Mouse (Mus musculus) neural tube, embryonic 12.5 days (tissue): ENCODE data around the gene Nr2f6. TPM values are rescaled to one million over a fixed set of nuclear protein-coding genes. Genes with fewer than 3 reads are reported as not detected.

Experiments used
- ATAC-seq: fragments of 200-750 bp; cut with Nextera tagmentation; 2 replicates; pipeline ENCODE4 v1.8.0; 2017; ENCODE audit warnings: low read depth, mild to moderate bottlenecking, moderate TSS enrichment, moderate library complexity; ENCODE audit not compliant: low FRiP score
- H3K27ac ChIP-seq: fragments of 300-500 bp; sonication (generic); 2 replicates; pipeline ENCODE4 v1.5.1; 2016
- H3K27me3 ChIP-seq: fragments of 300-500 bp; sonication (generic); replicated peaks from 2 replicates; pipeline ENCODE4 v1.6.1; 2016; ENCODE audit warnings: mild to moderate bottlenecking
- H3K36me3 ChIP-seq: fragments of 300-500 bp; sonication (generic); 2 replicates; pipeline ENCODE4 v1.6.1; 2016; ENCODE audit warnings: mild to moderate bottlenecking
- H3K4me1 ChIP-seq: fragments of 300-500 bp; sonication (generic); 2 replicates; pipeline ENCODE4 v1.6.1; 2016
- H3K4me2 ChIP-seq: fragments of 300-500 bp; sonication (generic); replicated peaks from 2 replicates; pipeline ENCODE4 v1.6.1; 2016; ENCODE audit warnings: mild to moderate bottlenecking
- H3K4me3 ChIP-seq: fragments of 300-500 bp; sonication (generic); 2 replicates; pipeline ENCODE4 v1.5.1; 2016
- H3K9ac ChIP-seq: fragments of 300-500 bp; sonication (generic); 2 replicates; pipeline ENCODE4 v1.6.1; 2016; ENCODE audit warnings: mild to moderate bottlenecking
- H3K9me3 ChIP-seq: fragments of 300-500 bp; sonication (generic); 2 replicates; pipeline ENCODE4 v1.6.1; 2016; ENCODE audit warnings: mild to moderate bottlenecking
- WGBS: fragments of 180-500 bp; shearing (Covaris S2); methylation state at CpG from one replicate; pipeline ENCODE4 v1.1.7; 2016; 5-methylcytosine and 5-hydroxymethylcytosine counted together
- polyA plus RNA-seq: library from polyadenylated mRNA; unstranded; fragments of >200 nt; fragmentation: Nextera tagmentation; extraction: Ambion mirVana; gene quantifications from 2 replicates; pipeline ENCODE4 v1.2.1, GENCODE M21; 2016

The Nr2f6 gene
- polyA plus RNA-seq, 1 experiment from 2014 or later = 61.5 TPM

DNA sequence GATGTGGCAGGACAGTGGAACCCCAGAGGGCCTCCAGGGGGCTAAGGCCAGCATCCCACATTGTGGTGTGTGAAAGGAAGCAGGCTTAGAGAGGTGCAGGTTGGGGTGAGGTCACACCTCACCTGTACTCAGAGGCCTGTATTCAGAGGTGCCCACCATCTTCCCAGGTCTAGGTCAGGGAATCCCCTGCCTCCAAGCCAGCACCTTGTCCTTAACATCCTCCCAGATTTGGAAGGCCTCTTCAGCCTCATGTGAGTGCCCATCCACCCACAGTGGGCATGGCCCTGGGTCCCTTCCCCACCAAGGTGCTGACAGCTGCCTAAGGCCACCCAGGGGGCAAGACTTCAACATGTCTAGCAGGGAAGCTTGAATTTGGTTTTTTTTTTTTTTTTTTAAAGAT, 19.7 kb upstream of the Nr2f6 start:
- ATAC-seq = no peak
- Histone ChIP-seq H3K36me3 (peaks cover 14% of the 10 kb centered on the region), H3K4me2 (no peak overlapping the region), H3K9ac (no peak overlapping the region), H3K4me1 (peaks cover 15% of the 10 kb centered on the region), H3K27me3 (no peaks in the 10 kb centered on the region), H3K4me3 (no peak overlapping the region), H3K27ac (no peak overlapping the region), H3K9me3 (no peaks in the 10 kb centered on the region)

DNA sequence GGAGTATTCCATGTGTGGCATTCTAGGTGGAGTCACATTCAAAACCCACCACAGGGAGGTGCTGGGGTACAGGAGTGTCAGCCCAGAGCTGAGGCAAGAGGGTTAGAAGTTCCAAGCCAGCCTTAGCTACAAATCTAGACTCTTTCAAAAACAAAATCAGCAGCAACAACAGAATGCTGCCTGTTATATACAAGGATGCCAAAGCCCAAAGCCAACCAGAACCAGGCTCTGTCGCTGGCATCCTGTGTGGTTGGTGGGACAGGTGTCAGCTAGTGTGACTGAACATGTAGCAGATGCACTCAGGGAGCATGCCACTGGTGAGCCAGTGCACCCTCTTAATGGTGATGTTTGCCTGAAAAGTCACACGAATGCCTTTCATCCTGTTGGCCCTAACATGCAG, 19.1 kb upstream of the Nr2f6 start:
- H3K36me3 ChIP-seq = peaks cover 14% of the 10 kb centered on the region
- no peak overlapping the region for H3K27ac ChIP-seq
- H3K27me3 ChIP-seq = no peaks in the 10 kb centered on the region
- H3K4me2 ChIP-seq = no peak overlapping the region
- ATAC-seq = no peak
- no peak overlapping the region for H3K9ac ChIP-seq
- H3K4me1 ChIP-seq = peaks cover 12% of the 10 kb centered on the region
- 94% methylated on average over 2 of the region's 2 CpGs for WGBS
- no peaks in the 10 kb centered on the region for H3K9me3 ChIP-seq
- no peak overlapping the region for H3K4me3 ChIP-seq

DNA sequence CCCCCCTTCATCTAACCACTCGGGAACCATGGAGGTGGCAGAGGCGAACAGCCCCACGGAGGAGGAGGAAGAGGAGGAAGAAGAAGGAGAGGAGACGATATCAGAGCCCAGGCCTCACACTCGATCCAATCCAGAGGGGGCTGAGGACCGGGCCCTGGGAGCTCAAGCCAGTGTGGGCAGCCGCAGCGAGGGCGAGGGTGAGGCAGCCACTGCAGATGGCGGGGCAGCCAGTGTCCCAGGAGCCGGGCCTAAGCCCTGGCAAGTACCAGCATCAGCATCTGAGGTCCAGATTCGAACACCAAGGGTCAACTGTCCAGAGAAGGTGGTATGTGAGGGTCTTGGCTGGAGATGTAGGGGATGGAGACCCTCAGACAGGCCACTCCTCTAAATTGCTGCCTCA, 15.9 kb upstream of the Nr2f6 start:
- Histone ChIP-seq H3K4me2 (peak overlapping the region; percentile 75), H3K27me3 (no peaks in the 10 kb centered on the region), H3K9ac (0 out of 2 replicates have a peak overlapping the region, but pooled peaks have one; percentile 69), H3K27ac (no peak overlapping the region), H3K9me3 (no peaks in the 10 kb centered on the region), H3K36me3 (peaks cover 14% of the 10 kb centered on the region), H3K4me3 (peak overlapping the region; percentile 63), H3K4me1 (peaks cover 16% of the 10 kb centered on the region)
- no peak for ATAC-seq
- WGBS = 90% methylated on average over 12 of the region's 12 CpGs

DNA sequence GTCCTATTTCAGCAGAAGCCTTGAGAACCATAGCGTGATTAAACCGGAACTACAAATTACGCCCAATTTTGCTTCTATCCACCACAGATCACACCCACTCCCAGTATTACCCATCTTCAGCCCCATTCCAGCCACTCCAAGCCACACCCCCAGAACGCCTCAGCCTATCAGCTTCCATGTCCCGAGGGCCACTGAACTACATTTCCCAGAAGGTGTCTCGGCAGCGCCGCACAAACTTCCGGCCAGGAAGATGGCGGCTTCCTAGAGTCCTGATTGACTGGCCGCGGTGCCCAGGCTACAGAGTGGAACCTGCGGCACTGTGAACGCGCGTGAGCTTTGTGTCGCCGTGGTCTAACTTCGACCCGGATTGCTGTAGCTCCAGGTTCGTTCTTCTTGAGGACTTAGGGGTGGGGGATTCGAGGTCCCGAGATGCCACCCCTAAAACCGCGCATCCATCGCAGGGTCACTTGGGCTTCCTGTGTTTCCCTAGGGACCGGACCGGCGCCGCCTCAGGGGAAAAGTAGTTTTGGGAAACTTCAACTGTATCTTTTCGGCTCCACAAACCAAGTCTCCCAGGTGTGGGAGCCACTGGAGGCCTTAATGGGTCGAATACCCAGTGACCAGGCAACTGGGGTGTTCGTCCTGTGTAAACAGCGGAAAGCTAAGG, 15.0 kb upstream of the Nr2f6 start, which contains the start of gene Babam1:
Babam1 (plus strand) TSS at position 223 of the 667 bp plus-strand sequence.
- peak; percentile 97 for ATAC-seq
- Histone ChIP-seq H3K9ac (peak within 1 kb of the TSS; percentile 69), H3K27me3 (no peaks in the 10 kb centered on the region), H3K36me3 (peaks cover 14% of the 10 kb centered on the region), H3K9me3 (no peaks in the 10 kb centered on the region), H3K4me2 (peak within 1 kb of the TSS; percentile 75), H3K27ac (no peak within 1 kb of the TSS; the same call in 1 of the 2 replicates), H3K4me1 (peaks cover 16% of the 10 kb centered on the region), H3K4me3 (peak within 1 kb of the TSS; percentile 63)
- WGBS = under 1% methylated on average over 34 of the region's 34 CpGs

DNA sequence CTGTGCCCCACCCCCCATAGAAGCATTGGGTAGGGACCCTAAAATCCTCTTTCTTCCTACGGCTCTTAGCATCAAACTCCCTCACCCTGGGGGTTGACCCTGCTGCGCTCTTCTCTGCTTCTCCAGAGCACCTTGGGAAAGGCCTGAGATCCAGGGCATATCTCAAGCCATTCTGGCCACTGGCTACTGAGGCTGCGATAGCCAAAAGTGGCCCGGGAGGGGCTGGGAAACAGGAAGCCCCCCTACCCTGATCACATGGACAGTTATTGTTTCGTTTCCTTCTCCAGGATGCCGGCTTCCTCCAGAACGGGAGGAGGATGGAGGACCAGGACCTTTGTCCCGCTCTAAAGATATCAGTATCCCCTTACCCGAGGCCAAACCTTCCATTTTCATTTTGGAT, 13.9 kb upstream of the Nr2f6 start, which contains the start of gene Ushbp1:
Ushbp1 (minus strand) TSS at position 174 of the 400 bp plus-strand sequence.
- WGBS = 92% methylated on average over 9 of the region's 9 CpGs
- no peaks in the 10 kb centered on the region for H3K9me3 ChIP-seq
- H3K27me3 ChIP-seq = no peaks in the 10 kb centered on the region
- peaks cover 14% of the 10 kb centered on the region for H3K36me3 ChIP-seq
- H3K4me2 ChIP-seq = peak within 1 kb of the TSS; percentile 75
- no peak within 1 kb of the TSS; the same call in 1 of the 2 replicates for H3K27ac ChIP-seq
- peak within 1 kb of the TSS; percentile 69; the same call in 1 of the 2 replicates for H3K9ac ChIP-seq
- no peak for ATAC-seq
- peaks cover 16% of the 10 kb centered on the region for H3K4me1 ChIP-seq
- peak within 1 kb of the TSS; percentile 63 for H3K4me3 ChIP-seq

DNA sequence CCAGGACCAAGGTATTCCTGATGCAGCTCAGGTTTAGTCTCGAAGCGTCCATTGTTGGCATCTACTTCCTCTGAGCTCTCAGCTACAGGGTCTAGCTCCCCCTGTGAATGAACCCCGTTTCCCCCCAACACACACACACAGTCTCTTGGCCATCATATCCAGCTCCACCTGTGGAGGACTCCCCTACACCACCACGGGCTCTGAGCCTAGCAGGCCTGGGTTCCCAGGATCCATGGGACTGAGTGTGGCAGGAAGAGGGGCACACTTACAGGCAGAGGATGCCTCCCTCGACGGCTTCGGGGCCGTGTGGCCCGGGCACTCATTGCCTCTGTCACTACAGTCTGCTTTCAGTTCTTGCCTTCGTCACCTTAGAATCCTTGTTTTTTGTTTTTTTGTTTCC, 13.3 kb upstream of the Nr2f6 start:
- Histone ChIP-seq H3K9ac (no peak overlapping the region), H3K4me2 (no peak overlapping the region), H3K9me3 (no peaks in the 10 kb centered on the region), H3K27ac (no peak overlapping the region), H3K36me3 (peaks cover 14% of the 10 kb centered on the region), H3K27me3 (no peaks in the 10 kb centered on the region), H3K4me3 (no peak overlapping the region), H3K4me1 (peaks cover 16% of the 10 kb centered on the region)
- 85% methylated on average over 10 of the region's 10 CpGs for WGBS
- no peak for ATAC-seq

DNA sequence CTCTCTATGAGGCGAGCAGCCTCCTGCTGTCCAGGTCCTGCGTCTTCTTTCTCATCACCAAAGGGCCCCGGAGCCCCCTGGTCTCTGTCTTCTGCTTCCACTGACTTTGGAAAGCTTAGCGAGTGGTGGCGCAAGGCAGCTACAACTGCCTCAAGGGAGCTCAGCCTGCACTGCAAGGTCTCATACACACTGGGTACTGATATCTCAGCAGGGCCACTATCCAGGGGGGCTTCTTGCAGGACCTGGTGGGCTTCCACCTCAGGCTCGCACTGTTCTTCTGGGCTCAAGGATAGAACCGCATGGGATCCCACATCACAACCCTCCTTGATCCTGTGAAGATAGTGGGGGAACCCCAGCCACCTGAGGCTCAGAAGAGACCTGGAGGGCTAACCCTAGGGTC, 12.7 kb upstream of the Nr2f6 start:
- 80% methylated on average over 7 of the region's 7 CpGs for WGBS
- H3K4me3 ChIP-seq = no peak overlapping the region
- H3K4me1 ChIP-seq = peaks cover 16% of the 10 kb centered on the region
- no peak for ATAC-seq
- H3K4me2 ChIP-seq = no peak overlapping the region
- H3K9me3 ChIP-seq = no peaks in the 10 kb centered on the region
- H3K27ac ChIP-seq = no peak overlapping the region
- no peak overlapping the region for H3K9ac ChIP-seq
- H3K36me3 ChIP-seq = peaks cover 9% of the 10 kb centered on the region
- H3K27me3 ChIP-seq = no peaks in the 10 kb centered on the region

DNA sequence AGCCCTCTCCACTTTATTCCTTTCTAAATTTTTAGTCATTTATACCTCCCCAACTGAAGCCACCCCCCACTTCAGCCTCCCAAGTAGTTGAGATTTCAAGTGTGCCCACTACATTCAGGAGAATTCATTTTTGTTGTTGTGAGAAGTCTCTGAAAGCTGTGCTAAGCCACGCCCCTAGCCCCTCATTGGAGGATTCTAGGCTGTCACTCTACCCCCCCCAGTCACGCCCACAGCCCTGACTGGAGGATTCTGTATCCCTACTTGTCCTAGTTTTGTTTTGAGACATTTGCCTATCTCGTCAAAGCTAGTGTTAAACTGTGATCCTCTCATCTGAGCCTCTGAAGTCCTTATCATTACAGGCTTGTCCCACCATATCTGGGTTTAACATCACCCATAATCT, 11.1 kb upstream of the Nr2f6 start:
- no peak overlapping the region for H3K4me3 ChIP-seq
- peaks cover 16% of the 10 kb centered on the region for H3K4me1 ChIP-seq
- 0 out of 2 replicates have a peak overlapping the region, but pooled peaks have one; percentile 14 for H3K4me2 ChIP-seq
- no peak overlapping the region for H3K27ac ChIP-seq
- ATAC-seq = no peak
- no peak overlapping the region for H3K9ac ChIP-seq
- 15% methylated on average over 3 of the region's 3 CpGs for WGBS
- no peaks in the 10 kb centered on the region for H3K27me3 ChIP-seq
- no peaks in the 10 kb centered on the region for H3K36me3 ChIP-seq
- no peaks in the 10 kb centered on the region for H3K9me3 ChIP-seq

DNA sequence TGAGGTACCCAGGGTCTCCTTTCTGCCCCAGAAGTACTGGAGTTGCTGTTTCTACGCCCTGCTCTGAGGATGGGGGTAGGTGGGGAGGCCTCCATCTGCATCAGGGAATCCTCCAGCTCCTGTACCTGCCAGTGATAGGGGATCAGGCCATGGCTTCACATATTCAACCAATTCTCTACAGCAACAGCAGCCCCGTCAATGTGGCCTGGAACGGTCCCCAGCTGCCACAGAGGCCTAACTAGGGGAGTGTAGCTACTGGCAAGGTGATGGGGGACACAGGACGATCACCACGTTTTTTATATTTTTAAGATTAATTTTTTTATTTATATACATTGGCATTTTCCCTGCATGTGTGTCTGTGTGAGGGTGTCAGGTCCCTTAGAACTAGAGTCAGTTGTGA, 10.6 kb upstream of the Nr2f6 start:
- H3K9ac ChIP-seq = no peak overlapping the region
- H3K4me3 ChIP-seq = no peak overlapping the region
- no peaks in the 10 kb centered on the region for H3K27me3 ChIP-seq
- H3K4me2 ChIP-seq = no peak overlapping the region
- WGBS = 77% methylated on average over 5 of the region's 5 CpGs
- H3K9me3 ChIP-seq = no peaks in the 10 kb centered on the region
- H3K27ac ChIP-seq = no peak overlapping the region
- ATAC-seq = no peak
- H3K4me1 ChIP-seq = peaks cover 11% of the 10 kb centered on the region
- H3K36me3 ChIP-seq = no peaks in the 10 kb centered on the region

DNA sequence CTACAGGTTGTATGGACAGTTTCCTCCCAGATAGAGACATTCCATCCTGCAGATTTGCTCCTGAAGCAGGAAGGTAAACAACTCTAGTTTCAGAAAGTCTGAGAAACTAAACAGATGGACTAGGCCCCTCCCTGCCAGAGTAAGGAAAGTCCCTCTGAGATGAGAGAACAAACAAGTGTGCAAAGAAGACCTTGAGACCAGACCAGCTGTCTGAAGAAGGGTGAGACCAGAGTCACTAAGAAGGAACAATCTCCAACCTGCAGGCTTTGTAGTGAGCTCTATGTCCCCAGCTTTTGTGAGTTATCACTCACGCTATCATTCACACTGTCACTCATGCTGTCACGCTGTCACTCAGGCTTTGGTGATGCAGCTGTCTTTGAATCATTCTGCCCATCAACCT, 9.9 kb upstream of the Nr2f6 start:
- ATAC-seq = no peak
- Histone ChIP-seq H3K4me3 (no peak overlapping the region), H3K27ac (no peak overlapping the region), H3K36me3 (no peaks in the 10 kb centered on the region), H3K4me2 (no peak overlapping the region), H3K4me1 (peaks cover 8% of the 10 kb centered on the region), H3K9ac (no peak overlapping the region), H3K27me3 (no peaks in the 10 kb centered on the region), H3K9me3 (no peaks in the 10 kb centered on the region)
- 86% methylated on average over 2 of the region's 2 CpGs for WGBS

DNA sequence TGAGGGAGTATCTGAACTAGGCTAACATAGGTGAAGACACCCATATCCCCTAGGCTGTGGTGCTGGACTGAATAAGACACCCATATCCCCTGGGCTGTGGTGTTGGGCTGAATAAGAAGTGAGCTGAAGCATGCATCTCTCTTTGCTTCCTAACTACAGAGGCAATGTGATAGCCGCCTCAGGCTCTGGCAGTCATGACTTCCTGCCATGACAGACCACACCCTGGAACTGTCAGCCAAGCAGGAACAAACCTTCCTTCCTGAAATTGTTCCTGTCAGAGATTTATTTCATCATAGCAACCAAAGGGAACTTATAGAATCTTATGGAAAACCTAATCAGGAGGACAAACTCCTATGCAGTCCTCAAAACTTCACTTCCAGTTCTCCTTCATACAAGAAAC, 6.5 kb upstream of the Nr2f6 start:
- no peaks in the 10 kb centered on the region for H3K36me3 ChIP-seq
- H3K9me3 ChIP-seq = no peaks in the 10 kb centered on the region
- no peak overlapping the region for H3K4me3 ChIP-seq
- H3K4me2 ChIP-seq = no peak overlapping the region
- H3K9ac ChIP-seq = no peak overlapping the region
- H3K27ac ChIP-seq = no peak overlapping the region
- H3K27me3 ChIP-seq = no peaks in the 10 kb centered on the region
- WGBS = 76% methylated on average over 1 of the region's 1 CpGs
- peaks cover 11% of the 10 kb centered on the region; the same call in 1 of the 2 replicates for H3K4me1 ChIP-seq
- ATAC-seq = no peak

DNA sequence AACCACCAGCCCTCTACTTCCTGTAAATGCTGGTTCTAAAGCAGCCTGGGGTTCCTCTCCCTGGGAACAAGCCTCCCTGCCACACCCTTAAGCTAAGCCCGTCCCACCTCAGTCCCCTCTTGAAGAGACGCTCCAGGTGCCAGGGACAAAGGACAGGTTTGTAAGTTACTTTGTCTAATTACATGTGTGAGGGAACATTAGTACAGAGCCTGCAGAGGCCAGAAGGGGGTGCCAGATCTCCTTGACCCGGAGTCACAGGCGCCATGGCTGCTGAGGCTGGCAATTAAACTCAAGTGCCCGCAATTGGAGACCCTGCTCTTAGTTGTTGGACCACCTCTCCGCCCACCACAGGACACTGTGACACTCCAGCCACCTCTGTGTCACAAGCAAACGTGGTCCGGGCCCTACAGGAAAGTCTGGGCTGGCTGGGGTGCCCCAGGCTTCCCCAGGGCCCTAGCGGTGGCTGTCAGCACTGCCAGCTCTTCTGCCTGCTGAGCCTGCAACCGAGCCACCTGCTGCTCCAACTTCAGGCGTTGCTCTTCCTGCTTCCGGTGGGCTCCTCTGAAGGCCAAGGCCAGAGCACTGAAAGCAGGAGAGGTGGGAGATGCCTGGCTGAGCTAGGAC, 3.6 kb upstream of the Nr2f6 start:
- Histone ChIP-seq H3K36me3 (no peaks in the 10 kb centered on the region), H3K9me3 (no peaks in the 10 kb centered on the region), H3K9ac (no peak overlapping the region), H3K4me3 (no peak overlapping the region), H3K27ac (no peak overlapping the region), H3K27me3 (no peaks in the 10 kb centered on the region), H3K4me2 (no peak overlapping the region), H3K4me1 (peaks cover 15% of the 10 kb centered on the region)
- WGBS = 70% methylated on average over 12 of the region's 12 CpGs
- ATAC-seq = no peak

DNA sequence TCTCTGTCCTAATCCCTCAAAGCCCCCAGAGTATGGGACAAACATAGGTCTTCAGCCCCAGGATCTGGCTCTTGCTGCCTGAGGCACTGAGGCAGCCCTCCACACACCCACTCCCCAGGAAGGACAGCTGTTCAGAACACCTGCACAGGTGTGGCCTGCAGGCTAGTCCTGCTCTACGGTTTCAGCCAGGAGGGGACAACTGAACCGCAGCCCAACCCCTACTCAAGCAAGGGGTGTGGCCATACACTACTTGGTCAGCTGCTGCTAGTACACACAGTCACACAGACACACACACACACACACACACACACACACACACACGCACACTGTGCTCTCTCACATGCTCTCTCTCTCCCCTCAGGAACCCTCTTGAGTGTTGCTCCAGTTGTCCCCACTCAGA, 2.1 kb upstream of the Nr2f6 start:
- H3K27ac ChIP-seq = no peak overlapping the region

More for the DNA sequence above, 2.1 kb upstream of the Nr2f6 start:
- H3K9ac ChIP-seq = no peak overlapping the region
- no peak overlapping the region for H3K4me3 ChIP-seq
- 60% methylated on average over 3 of the region's 3 CpGs for WGBS
- H3K27me3 ChIP-seq = no peaks in the 10 kb centered on the region
- no peak overlapping the region for H3K4me2 ChIP-seq
- H3K9me3 ChIP-seq = no peaks in the 10 kb centered on the region
- H3K36me3 ChIP-seq = no peaks in the 10 kb centered on the region
- H3K4me1 ChIP-seq = peaks cover 30% of the 10 kb centered on the region
- ATAC-seq = no peak
